Mouse (Mus musculus) thymus, adult 2 months (tissue): ENCODE results near the gene Crb2.

Experiments
- CTCF ChIP-seq: fragments of 200-500 bp; IDR thresholded peaks from 2 replicates; pipeline ENCODE4 v1.5.1; 2012; ENCODE audit warnings: mild to moderate bottlenecking, control low read depth, low read length, moderate library complexity, borderline replicate concordance; ENCODE audit not compliant: control insufficient read depth, poor library complexity, insufficient read depth; ENCODE audit errors: extremely low read depth
- POLR2A ChIP-seq: fragments of 200-500 bp; IDR thresholded peaks from 2 replicates; pipeline ENCODE4 v1.6.1; 2012; ENCODE audit warnings: mild to moderate bottlenecking, low read length, control low read depth, moderate library complexity; ENCODE audit not compliant: control insufficient read depth, poor library complexity, insufficient read depth; ENCODE audit errors: extremely low read depth

DNA sequence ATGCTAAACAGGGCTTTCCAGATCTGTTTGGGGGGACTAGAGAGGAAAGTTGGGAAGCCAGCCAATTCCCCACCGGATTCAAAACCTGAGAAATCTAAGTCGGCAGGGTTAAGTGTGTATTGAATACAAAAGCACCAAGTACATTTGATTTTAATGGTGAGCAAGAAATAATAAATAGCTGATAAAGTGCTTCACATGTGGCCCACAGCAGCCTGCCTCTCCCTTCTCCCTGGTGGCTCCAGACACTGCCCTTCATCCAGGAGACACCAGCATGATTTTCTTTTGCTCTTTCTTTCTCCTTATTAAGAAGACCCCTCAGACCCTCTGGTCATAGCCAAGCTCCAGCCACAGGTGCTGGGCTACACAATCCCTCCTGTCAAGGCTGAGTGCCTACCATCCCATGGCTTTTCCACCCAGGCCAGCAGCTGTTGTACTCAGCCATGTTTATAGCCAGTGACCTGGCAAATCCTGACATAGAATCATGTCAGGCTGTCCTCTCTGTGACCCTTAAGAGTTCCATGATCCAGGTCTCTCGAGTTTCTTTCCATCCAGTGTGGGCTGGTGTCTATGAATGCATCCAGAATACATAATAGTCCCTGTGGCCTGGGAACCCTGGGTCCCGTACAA is 43.6 kb downstream of the Crb2 start:
- TF ChIP-seq CTCF (no peak), POLR2A (no peak)
